Mouse (Mus musculus) small intestine, adult 2 months (tissue): ENCODE results near the gene Mrm2.

Experiments
- CTCF ChIP-seq: fragments of 200-500 bp; IDR thresholded peaks from 2 replicates; pipeline ENCODE4 v1.5.1; 2012; ENCODE audit warnings: low read depth, mild to moderate bottlenecking, control low read depth, inconsistent platforms, low read length, moderate library complexity, mixed read lengths; ENCODE audit not compliant: insufficient replicate concordance, insufficient read length; ENCODE audit errors: extremely low read depth
- POLR2A ChIP-seq: fragments of 200-500 bp; IDR thresholded peaks from 2 replicates; pipeline ENCODE4 v1.6.1; 2012; ENCODE audit warnings: low read depth, mild to moderate bottlenecking, control low read depth, inconsistent platforms, low read length, moderate library complexity

GRCm38 (mm10) chr5:140338779-140339178 is 7.1 kb upstream of the Mrm2 start:
- TF ChIP-seq CTCF (no peak), POLR2A (no peak)
